Mouse (Mus musculus): ENCODE measurements at regions not wholly inside any gene's neighbourhood (a gene's known extent, or its start where the extent isn't known, plus 50 kb on each side); places are given as distances from the start of the nearest gene placed in this dataset.

DNA sequence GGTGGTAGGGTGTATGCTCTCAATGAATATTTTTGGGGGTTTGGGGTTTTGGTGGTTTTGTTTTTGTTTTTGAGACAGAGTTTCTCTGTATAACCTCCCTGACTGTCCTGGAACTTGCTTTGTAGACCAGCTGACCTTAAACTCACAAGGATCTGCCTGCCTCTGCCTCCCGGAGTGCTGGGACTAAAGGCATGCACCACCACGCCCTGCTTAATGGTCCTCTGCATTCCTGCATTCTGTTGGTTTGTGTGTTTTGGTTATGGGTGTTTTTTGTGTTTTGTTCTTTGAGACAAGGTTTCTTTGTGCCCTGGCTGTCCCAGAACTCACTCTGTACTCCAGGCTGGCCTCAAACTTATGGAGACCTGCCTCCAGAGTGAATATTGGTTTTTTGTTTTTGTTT is 143.6 kb upstream of the Cited2 start:
- no peak for TF ChIP-seq CTCF (IDR thresholded peaks at IDR 0.05; ENCODE audit: low read depth, low read length)
- TF ChIP-seq POLR2A (IDR thresholded peaks at IDR 0.05; ENCODE audit: extremely low read depth, insufficient read depth, low read length), result no peak
